Mouse (Mus musculus): ENCODE data around the gene Dnajc13. TPM values are rescaled to one million over a fixed set of nuclear protein-coding genes. Genes with fewer than 3 reads are reported as not detected.

Gene Dnajc13
- polyA plus RNA-seq, 1 experiment: 33.7 TPM

DNA sequence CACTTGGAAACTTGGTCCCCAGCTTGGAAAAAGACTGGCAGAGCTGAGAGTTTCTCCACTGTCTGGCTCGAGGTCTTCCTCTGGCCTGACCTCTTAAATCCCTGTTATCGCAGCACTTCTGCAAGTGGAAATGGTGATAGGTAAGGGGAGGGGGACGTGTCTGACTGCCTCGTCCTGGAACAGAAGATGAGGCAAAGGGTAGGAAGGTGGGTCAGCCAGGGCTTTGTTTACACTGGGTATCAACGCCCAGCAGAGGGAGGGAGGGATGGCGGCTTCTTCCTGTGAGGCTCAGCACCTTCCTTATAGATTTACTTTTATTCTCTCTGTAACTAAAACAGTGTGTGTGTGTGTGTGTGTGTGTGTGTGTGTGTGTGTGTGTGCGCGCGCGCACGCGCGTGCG, 119.9 kb downstream of the Dnajc13 start:
- no peak overlapping the region for H3K4me3 ChIP-seq (ENCODE audit: insufficient read depth, low read depth, low read length)
- no peak overlapping the region for H3K27ac ChIP-seq (replicated peaks; ENCODE audit: low read depth, low read length)
- H3K4me1 ChIP-seq (ENCODE audit: control insufficient read depth, insufficient read depth, insufficient read length, low read length): no peaks in the 10 kb centered on the region

DNA sequence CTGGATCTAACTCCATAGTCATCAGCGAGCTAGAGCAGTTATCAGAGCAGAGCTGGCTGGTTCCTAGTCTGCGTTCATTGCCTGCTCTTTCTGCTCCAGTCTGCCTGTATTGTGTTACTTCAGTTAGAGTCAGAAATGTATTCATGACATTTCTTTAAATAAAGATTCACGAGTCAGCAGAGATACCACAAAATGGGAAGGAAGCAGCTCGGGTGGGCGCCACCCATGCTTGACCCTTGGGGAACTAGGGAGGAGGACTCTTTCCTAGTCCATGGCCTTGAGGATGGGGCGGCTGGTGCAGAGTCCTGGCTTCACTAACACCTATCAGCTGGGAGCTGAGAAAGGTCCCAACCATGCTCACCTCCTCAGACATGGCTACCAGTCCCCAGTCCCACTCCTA, 122.4 kb downstream of the Dnajc13 start:
- Histone ChIP-seq H3K4me3 (ENCODE audit: insufficient read depth, low read depth, low read length) (no peak overlapping the region), H3K27ac (replicated peaks; ENCODE audit: low read depth, low read length) (no peak overlapping the region), H3K4me1 (ENCODE audit: control insufficient read depth, insufficient read depth, insufficient read length, low read length) (no peaks in the 10 kb centered on the region)

DNA sequence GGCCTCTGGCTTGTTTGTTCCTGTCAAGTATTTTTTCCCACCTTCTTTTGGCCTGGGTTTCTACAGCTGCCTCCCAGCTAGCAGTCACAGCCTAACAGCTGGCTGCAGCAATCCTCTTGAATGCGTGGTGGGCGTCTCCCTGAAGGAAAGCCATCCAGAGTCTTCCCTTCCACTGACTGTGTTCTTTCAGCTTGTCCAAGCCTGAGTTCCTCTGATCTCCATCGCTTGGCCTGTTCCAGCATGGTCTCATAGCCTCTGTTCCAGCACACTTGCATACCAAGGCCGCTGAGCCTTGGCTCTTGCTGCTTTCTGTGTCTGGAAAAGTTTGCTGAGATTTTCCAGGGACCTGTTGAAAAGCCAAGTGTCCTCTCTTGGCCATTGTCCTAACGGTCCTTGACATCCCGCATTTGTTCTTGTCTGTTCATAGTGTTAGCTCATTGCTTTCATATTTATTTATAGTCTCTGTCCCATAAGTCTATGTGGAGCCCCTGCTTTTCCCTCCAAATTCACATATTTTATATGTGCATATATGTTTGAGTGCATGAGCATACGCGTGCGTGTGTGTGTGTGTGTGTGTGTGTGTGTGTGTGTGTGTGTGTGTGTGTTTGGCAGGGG, 132.5 kb downstream of the Dnajc13 start:
- H3K4me3 ChIP-seq (ENCODE audit: insufficient read depth, low read depth, low read length): no peak overlapping the region
- H3K27ac ChIP-seq (replicated peaks; ENCODE audit: low read depth, low read length): peak overlapping the region; percentile 36; the same call in 1 of the 2 replicates

DNA sequence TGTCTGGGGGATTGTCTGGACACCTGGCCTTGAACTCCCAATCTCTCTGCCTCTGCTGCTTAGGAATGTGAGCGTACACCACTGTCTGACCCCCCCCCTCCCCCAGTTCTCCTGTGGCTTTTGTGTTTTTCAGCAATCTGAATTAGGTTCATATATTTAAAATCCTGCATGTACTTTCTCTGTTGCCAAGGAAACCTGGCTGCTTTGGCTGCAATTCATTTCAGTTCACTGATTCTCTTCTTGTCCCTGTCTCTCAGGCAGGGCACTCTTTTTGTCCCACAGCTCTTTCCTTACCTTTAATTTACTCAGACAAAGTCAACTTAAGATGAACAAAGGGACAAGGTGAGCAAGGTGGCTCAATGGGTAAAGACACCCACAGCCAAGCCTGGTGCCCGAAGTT, 134.6 kb downstream of the Dnajc13 start:
- Histone ChIP-seq H3K4me3 (ENCODE audit: insufficient read depth, low read depth, low read length) (no peak overlapping the region), H3K4me1 (ENCODE audit: control insufficient read depth, insufficient read depth, insufficient read length, low read length) (peaks cover 6% of the 10 kb centered on the region), H3K27ac (replicated peaks; ENCODE audit: low read depth, low read length) (no peak overlapping the region)

More for the DNA sequence above, 132.5 kb downstream of the Dnajc13 start:
- peaks cover 6% of the 10 kb centered on the region for H3K4me1 ChIP-seq (ENCODE audit: control insufficient read depth, insufficient read depth, insufficient read length, low read length)

DNA sequence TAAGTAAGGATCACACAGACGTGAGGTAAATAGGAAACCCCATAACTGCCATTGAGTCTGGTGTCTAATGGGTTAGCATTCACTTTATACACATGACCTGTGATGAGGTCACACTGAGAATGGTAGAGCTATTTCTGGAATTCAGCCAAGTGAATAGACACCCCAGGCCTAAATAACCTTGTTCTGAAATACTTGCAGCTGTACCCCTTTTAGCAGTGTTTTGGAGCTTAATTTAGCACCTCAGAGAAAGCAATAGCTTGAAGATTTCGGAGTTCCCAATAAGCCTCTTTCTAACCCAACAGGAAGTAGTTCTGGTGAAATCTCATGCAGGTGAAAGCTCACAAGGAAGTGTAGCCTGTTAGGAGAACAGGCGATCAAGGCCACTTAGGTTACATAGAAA, 135.9 kb downstream of the Dnajc13 start, which contains the start of gene Ackr4:
Ackr4 (minus strand) TSS at position 101 of the 400 bp plus-strand sequence.
- no peak within 1 kb of the TSS for H3K27ac ChIP-seq (replicated peaks; ENCODE audit: low read depth, low read length)
- 0 out of 2 replicates have a peak, but pooled peaks cover 2% of the 10 kb centered on the region for H3K4me1 ChIP-seq (ENCODE audit: control insufficient read depth, insufficient read depth, insufficient read length, low read length)
- no peak within 1 kb of the TSS for H3K4me3 ChIP-seq (ENCODE audit: insufficient read depth, low read depth, low read length)

DNA sequence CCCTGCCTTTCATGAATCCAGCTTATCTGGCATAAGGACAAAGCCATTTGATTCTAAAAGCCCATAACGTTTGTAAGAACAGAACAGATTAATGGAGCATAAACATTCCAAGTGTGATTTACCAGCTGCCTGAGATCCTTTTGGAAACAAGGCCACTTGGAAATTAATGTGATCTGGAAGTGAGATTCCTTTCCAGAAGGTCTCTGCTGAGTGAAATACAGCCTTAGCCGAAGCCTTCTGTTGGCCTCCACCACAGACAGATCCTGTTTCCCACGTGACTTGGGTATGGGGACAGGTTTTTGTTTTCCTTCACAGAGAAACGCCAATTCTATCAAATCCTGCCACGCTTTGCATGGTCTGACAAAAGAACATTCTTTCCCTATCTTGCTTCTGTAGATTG, 139.1 kb downstream of the Dnajc13 start:
- no peak overlapping the region for H3K4me3 ChIP-seq (ENCODE audit: insufficient read depth, low read depth, low read length)
- no peaks in the 10 kb centered on the region for H3K4me1 ChIP-seq (ENCODE audit: control insufficient read depth, insufficient read depth, insufficient read length, low read length)
- no peak overlapping the region for H3K27ac ChIP-seq (replicated peaks; ENCODE audit: low read depth, low read length)

DNA sequence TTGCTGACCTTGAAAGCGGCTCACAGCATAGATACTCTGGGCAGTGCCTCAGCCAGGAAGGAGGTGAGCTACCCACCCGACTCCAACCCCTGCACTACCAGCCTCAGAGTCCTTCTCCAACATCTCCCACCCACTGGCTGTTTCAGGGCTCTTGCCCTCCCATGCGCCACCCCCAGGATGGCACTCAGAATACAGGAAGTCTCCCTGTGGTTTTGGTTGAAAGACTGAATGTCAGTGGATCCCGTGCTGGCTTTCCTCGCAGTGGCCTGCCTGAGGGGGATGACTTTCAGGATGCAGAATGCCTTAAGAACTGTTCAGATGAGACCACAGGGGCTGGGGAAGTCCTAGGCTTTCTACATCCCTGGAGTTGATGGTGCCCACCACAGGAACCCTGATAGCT, 139.6 kb downstream of the Dnajc13 start:
- H3K4me3 ChIP-seq (ENCODE audit: insufficient read depth, low read depth, low read length): no peak overlapping the region
- no peaks in the 10 kb centered on the region for H3K4me1 ChIP-seq (ENCODE audit: control insufficient read depth, insufficient read depth, insufficient read length, low read length)
- H3K27ac ChIP-seq (replicated peaks; ENCODE audit: low read depth, low read length): no peak overlapping the region

DNA sequence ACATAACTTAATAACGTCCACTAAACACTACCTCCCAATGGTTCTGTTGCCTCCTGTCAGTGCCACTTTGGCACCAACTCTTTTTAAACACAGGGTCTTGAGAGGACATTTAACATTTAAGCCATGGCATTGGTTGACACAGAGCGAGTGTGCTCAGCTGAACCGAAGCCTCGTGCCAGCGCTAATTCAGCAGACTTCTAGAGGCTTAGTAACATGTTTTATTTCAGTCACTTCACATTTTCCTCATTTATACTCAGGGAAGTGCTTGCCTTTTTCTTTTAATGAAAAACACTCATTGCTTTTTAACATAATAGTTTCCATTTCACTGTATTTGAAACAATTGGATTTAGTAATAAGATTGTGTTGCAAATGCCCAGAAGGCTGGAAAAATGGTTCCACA, 153.6 kb downstream of the Dnajc13 start:
- H3K4me3 ChIP-seq (ENCODE audit: insufficient read depth, low read depth, low read length): no peak overlapping the region
- no peak overlapping the region for H3K27ac ChIP-seq (replicated peaks; ENCODE audit: low read depth, low read length)
- no peaks in the 10 kb centered on the region for H3K4me1 ChIP-seq (ENCODE audit: control insufficient read depth, insufficient read depth, insufficient read length, low read length)

DNA sequence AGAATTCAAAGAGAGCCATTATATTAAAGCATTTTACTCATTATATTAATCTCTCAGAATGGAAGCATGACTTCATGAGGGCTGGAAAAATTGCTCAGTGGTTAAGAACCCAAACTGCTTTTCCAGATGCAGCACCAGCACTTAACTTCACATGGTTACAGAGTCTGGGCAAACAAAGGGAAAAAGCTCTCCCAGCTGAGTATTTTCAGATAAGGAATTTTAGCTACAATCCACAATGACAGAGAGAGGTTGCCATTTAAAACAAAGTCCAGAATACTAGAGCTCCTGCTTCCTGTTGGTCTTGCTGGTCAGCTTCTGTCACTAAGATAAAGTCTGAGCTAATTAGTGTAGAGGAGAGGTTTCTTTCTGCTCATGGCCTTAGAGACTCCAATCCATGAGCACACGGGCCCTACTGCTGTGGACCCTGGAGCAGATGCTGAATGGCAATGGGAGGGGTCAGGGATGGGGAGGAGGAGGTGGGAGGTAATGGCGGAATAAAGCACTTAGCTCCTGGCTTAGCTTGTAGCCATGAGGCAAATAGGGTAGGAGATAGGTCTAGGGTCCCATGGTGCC, 154.1 kb downstream of the Dnajc13 start:
- Histone ChIP-seq H3K27ac (replicated peaks; ENCODE audit: low read depth, low read length) (no peak overlapping the region), H3K4me1 (ENCODE audit: control insufficient read depth, insufficient read depth, insufficient read length, low read length) (no peaks in the 10 kb centered on the region), H3K4me3 (ENCODE audit: insufficient read depth, low read depth, low read length) (no peak overlapping the region)

DNA sequence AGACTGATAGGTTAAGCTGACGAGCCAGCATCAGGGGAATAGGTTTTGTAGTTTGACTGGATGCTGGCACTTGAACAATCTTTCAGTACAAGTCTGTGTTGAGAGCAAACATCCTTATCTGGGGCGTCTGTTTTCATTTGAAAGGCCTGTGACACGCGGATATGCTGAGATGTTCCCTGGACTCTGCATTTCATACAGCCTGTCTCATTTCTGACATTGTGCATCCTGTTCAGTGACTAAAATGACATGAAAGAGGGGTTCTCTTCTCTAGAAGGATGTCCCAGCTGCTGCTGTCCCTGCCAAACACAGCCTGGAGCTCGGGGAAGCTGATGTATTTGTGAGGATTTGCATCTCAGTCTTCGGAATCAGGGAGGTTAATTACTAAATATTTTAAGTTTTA, 155.2 kb downstream of the Dnajc13 start:
- H3K4me3 ChIP-seq (ENCODE audit: insufficient read depth, low read depth, low read length): no peak overlapping the region
- H3K27ac ChIP-seq (replicated peaks; ENCODE audit: low read depth, low read length): no peak overlapping the region
- no peaks in the 10 kb centered on the region for H3K4me1 ChIP-seq (ENCODE audit: control insufficient read depth, insufficient read depth, insufficient read length, low read length)

DNA sequence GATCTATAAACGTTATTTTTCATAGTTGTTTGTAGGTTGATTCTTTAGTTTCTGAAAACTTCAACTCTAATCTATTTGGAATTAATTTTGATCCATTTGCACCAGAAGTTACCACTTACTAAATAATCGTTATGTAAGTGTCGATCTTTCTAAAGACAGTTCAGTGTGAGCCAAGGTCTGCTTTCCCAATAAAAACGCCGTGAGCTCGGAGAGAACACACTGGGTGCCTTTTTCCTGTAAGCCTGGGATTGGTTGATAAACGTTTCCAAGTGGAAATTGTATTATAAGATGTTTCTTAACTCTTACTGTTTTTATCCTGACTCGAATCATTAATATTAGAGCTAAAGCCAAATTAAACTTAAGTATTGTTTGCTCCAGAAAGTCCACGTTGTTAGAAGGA, 155.8 kb downstream of the Dnajc13 start:
- no peak overlapping the region for H3K27ac ChIP-seq (replicated peaks; ENCODE audit: low read depth, low read length)
- H3K4me1 ChIP-seq (ENCODE audit: control insufficient read depth, insufficient read depth, insufficient read length, low read length): no peaks in the 10 kb centered on the region
- no peak overlapping the region for H3K4me3 ChIP-seq (ENCODE audit: insufficient read depth, low read depth, low read length)

DNA sequence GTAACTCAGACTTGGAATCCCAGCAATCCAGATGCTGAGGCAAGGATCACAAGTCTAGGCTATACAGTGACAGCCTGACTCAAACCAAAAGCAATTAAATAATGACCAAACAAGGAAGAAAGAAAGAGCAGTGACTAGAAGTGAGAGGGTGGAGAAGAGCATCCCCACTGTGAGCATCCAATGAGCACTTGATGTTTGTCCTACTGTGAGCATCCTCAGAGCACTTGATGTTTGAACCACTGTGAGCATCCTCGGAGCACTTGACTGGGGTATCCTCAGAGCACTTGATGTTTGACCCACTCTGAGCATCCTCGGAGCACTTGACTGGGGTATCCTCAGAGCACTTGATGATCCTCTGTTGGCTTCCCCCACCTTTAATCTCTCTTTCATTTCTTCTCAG, 157.7 kb downstream of the Dnajc13 start:
- H3K4me3 ChIP-seq (ENCODE audit: insufficient read depth, low read depth, low read length): no peak overlapping the region
- H3K27ac ChIP-seq (replicated peaks; ENCODE audit: low read depth, low read length): no peak overlapping the region
- no peaks in the 10 kb centered on the region for H3K4me1 ChIP-seq (ENCODE audit: control insufficient read depth, insufficient read depth, insufficient read length, low read length)

DNA sequence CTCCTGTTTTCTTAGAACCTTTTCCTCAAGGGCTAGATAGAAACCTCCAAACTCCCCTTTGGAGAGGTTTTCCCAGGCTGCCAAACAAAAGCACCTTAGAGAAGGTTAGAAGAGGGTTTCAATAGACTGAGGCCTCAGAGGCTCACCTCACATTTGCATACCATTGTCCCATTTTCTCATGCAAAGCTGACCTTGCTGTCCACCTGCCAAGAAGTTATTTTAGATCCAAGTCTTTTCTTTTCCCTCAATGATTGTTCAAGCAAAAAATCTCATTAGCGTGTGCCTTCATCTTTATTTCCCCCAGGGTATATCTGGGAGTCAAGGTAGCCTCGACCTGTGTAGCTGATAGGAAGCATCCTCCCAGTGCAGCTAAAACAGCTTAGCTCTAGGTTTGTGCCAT, 159.8 kb downstream of the Dnajc13 start:
- H3K4me3 ChIP-seq (ENCODE audit: insufficient read depth, low read depth, low read length): no peak overlapping the region
- no peak overlapping the region for H3K27ac ChIP-seq (replicated peaks; ENCODE audit: low read depth, low read length)
- no peaks in the 10 kb centered on the region for H3K4me1 ChIP-seq (ENCODE audit: control insufficient read depth, insufficient read depth, insufficient read length, low read length)

DNA sequence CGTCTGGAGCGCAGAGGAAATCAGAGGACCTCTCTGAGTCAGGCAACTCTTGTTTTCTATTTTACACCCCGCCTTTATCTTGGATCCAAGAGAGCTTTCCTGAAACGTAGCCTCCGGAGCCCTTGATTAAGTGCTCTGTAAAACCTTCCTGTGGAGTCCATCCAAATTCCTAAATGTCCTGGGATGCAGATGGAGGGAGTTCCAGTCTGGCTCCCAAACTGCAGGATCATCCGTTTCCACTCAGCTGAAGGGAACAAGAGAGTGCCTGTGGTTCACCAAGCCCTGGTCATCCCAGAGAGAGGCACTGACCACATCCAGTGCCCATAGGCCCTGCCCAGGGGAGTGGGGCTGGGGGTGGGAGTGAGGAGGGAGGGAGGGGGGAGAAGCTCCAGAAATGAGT, 160.4 kb downstream of the Dnajc13 start:
- Histone ChIP-seq H3K27ac (replicated peaks; ENCODE audit: low read depth, low read length) (no peak overlapping the region), H3K4me1 (ENCODE audit: control insufficient read depth, insufficient read depth, insufficient read length, low read length) (no peaks in the 10 kb centered on the region), H3K4me3 (ENCODE audit: insufficient read depth, low read depth, low read length) (no peak overlapping the region)

DNA sequence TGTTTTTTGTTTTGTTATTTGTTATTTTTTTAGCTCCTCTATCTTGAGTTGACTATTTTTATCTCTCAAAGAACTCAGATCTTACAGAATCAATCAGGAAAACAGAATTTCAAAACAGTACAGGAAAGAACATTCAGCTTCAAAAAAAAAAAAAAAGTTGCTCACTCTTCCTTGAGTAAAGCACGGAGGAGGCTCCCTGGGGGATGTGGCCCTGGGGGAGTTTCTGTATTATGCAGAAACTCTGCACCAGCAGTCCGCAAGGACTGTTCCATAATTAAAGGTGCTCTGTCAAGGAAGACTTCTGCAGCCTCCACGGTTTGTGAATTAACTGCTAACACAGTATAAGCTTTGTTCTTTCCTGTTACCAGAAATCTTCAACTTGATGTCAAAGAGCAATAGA, 161.3 kb downstream of the Dnajc13 start:
- Histone ChIP-seq H3K4me1 (ENCODE audit: control insufficient read depth, insufficient read depth, insufficient read length, low read length) (no peaks in the 10 kb centered on the region), H3K27ac (replicated peaks; ENCODE audit: low read depth, low read length) (no peak overlapping the region), H3K4me3 (ENCODE audit: insufficient read depth, low read depth, low read length) (no peak overlapping the region)
